Mouse (Mus musculus) kidney, adult 2 months (tissue): ENCODE results near the gene Ppp1r13b. TPM values are rescaled to one million over a fixed set of nuclear protein-coding genes. Genes with fewer than 3 reads are reported as not detected.

ENCODE experiments used
- DNase-seq: peaks from one replicate; pipeline ENCODE4 v3.0.0; 2021
- H3K27ac ChIP-seq: fragments of 200-500 bp; 2 replicates; pipeline ENCODE4 v1.5.1; 2012; ENCODE audit warnings: low read depth, low read length, control low read depth, inconsistent platforms; ENCODE audit not compliant: insufficient read depth
- H3K27me3 ChIP-seq: fragments of 200-500 bp; replicated peaks from 2 replicates; pipeline ENCODE4 v1.6.1; 2012; ENCODE audit warnings: mild to moderate bottlenecking, moderate library complexity, low read length, inconsistent platforms; ENCODE audit not compliant: control insufficient read depth, insufficient read depth
- H3K36me3 ChIP-seq: fragments of 200-500 bp; 2 replicates; pipeline ENCODE4 v1.6.1; 2012; ENCODE audit warnings: mild to moderate bottlenecking, moderate library complexity, low read length, inconsistent platforms; ENCODE audit not compliant: control insufficient read depth, insufficient read depth
- H3K4me1 ChIP-seq: fragments of 200-500 bp; 2 replicates; pipeline ENCODE4 v1.6.1; 2011; ENCODE audit warnings: low read length; ENCODE audit not compliant: control insufficient read depth, insufficient read depth
- H3K4me3 ChIP-seq: fragments of 200-500 bp; 2 replicates; pipeline ENCODE4 v1.5.1; 2011; ENCODE audit warnings: mild to moderate bottlenecking, low read depth, low read length, control low read depth; ENCODE audit not compliant: insufficient read depth
- CTCF ChIP-seq: fragments of 200-500 bp; conservative IDR thresholded peaks from 2 replicates; pipeline ENCODE4 v1.5.1; 2011; ENCODE audit warnings: low read depth, mild to moderate bottlenecking, control low read depth, low read length, moderate library complexity, mixed read lengths; ENCODE audit not compliant: insufficient read depth, insufficient read length
- POLR2A ChIP-seq: fragments of 200-500 bp; IDR thresholded peaks from one replicate; pipeline ENCODE4 v1.6.1; 2011; ENCODE audit warnings: low read depth, low read length, control low read depth
- WGBS: fragments of 180-500 bp; shearing (Covaris S2); methylation state at CpG from one replicate; pipeline ENCODE4 v1.1.7; 2018; 5-methylcytosine and 5-hydroxymethylcytosine counted together
- polyA plus RNA-seq: library from polyadenylated mRNA; depleted of rRNA; stranded (reverse); fragments of >200 nt; gene quantifications from 2 replicates; pipeline ENCODE4 v1.2.3, GENCODE M21; 2012

Gene Ppp1r13b
- polyA plus RNA-seq, 1 experiment = 11.7 TPM

DNA sequence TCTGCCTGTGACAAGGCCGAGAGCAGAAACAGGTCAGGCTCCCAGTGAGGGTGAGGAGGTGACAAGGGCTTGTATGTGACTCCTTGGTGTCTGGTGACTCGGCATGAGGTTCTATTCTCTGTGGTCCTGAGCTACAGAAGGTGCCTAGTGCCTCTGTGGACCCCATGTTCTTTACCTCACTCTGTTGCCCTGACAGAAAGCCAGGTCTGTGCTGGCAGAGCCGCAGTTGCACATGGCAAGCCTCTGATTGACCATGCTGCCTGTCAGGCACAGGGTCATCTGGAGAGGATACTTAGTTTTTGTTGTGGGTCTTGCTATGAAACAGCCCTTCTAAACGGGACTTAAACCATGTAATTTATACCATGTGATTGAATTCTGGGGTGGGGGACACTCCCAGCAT, 86.0 kb downstream of the Ppp1r13b start:
- Histone ChIP-seq H3K36me3 (no peaks in the 10 kb centered on the region; the same call in 1 of the 2 replicates), H3K4me1 (peaks cover 9% of the 10 kb centered on the region; the same call in 1 of the 2 replicates), H3K4me3 (no peak overlapping the region), H3K27me3 (no peaks in the 10 kb centered on the region), H3K27ac (no peak overlapping the region)
- TF ChIP-seq CTCF (no peak), POLR2A (no peak)
- WGBS = 53% methylated on average over 4 of the region's 4 CpGs
- no peak for DNase-seq

DNA sequence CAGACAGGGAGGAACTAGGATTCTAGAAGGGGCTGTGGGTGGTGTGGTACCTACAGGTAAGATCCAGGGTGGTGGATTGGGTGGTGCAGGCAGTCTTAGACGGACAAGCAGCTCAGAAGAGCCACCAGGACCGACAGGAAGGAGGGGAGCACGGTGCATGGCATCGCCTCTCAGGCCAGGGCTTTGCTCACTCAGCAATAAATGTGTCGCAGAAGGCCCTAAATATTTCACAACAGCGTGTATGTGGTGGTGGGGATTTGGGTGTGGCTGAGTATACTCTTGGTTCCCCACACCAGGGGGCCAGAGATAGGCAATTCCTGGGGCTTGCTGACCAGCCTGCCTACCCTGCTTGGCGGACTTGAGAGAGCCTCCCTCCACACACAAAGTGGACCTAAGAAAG, 87.2 kb downstream of the Ppp1r13b start:
- Histone ChIP-seq H3K4me1 (peaks cover 13% of the 10 kb centered on the region; the same call in 1 of the 2 replicates), H3K4me3 (no peak overlapping the region), H3K36me3 (no peaks in the 10 kb centered on the region; the same call in 1 of the 2 replicates), H3K27ac (no peak overlapping the region), H3K27me3 (no peaks in the 10 kb centered on the region)
- no peak for DNase-seq
- TF ChIP-seq CTCF (no peak), POLR2A (no peak)
- 61% methylated on average over 7 of the region's 7 CpGs for WGBS

GRCm38 (mm10) chr12:111819936-111820335, 88.0 kb downstream of the Ppp1r13b start:
- Histone ChIP-seq H3K27me3 (no peaks in the 10 kb centered on the region), H3K4me1 (peaks cover 13% of the 10 kb centered on the region; the same call in 1 of the 2 replicates), H3K36me3 (no peaks in the 10 kb centered on the region; the same call in 1 of the 2 replicates), H3K4me3 (no peak overlapping the region), H3K27ac (no peak overlapping the region)
- TF ChIP-seq POLR2A (no peak), CTCF (no peak)
- peak; percentile 81 for DNase-seq
- 38% methylated on average over 8 of the region's 8 CpGs for WGBS

DNA sequence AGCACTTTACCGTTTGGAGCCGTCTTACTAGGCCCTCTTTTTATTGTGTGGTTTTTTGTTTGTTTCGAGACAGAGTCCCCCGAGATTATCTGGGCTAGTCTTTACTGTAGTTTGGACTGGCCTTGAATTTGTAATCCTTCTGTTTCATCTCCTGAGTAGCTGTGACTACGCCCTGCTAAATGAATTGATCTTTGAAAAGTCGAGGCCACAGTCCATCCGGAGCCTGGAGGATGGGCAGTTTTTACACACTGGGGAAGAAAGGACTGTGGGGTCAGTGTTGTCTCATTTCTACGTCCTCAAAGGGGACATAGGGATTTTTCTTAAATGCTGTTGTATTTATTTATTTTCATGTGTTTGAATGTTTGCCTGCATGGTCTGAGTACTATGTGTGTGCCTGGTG, 89.9 kb downstream of the Ppp1r13b start:
- DNase-seq = no peak
- no peaks in the 10 kb centered on the region for H3K27me3 ChIP-seq
- no peak overlapping the region for H3K4me3 ChIP-seq
- no peaks in the 10 kb centered on the region for H3K36me3 ChIP-seq
- H3K27ac ChIP-seq = no peak overlapping the region
- peaks cover 13% of the 10 kb centered on the region; the same call in 1 of the 2 replicates for H3K4me1 ChIP-seq
- 76% methylated on average over 8 of the region's 8 CpGs for WGBS
- no peak for TF ChIP-seq CTCF
- TF ChIP-seq POLR2A = no peak

DNA sequence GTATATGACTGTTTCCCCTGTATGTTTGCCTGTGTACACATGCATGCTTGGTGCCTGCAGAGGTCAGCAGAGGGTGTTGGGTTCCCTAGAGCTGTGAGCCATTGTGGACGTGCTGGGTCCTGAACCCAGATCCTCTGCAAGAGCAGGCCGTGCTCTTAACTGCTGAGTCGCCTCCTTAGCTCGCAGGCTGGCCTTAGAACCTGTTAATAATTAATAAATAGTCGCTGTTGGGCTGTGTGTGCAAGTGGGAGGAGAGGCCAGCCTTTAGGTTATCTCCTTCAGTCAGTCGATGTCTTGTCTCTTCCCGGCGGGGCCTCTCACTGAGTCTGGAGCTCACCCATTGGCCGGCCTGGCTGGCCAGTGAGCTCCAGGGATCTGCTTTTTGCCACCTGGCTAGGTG, 90.9 kb downstream of the Ppp1r13b start:
- Histone ChIP-seq H3K4me1 (peaks cover 13% of the 10 kb centered on the region; the same call in 1 of the 2 replicates), H3K4me3 (no peak overlapping the region)
- TF ChIP-seq POLR2A (no peak), CTCF (0 out of 2 replicates have a peak, but pooled peaks have one; percentile 1)

DNA sequence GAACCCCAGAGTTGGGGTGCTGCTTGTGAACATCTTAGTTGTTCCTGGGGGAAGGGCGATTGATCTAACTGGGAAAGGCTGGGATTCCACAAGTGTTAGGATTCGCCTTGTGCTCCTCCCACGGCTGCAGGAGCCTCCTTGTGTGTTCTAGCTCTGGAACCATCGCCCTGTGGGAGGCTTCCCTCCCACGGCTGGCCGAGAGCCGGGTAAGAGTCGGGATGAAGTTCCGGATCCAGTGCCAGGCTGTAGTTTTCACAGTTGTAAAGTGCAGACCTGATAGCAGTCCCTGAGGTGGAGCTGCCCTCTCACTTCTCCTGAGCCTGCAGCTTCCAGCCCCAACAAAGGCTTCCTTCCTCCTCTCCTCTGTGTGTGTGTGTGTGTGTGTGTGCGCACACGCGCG, 91.4 kb downstream of the Ppp1r13b start:
- Histone ChIP-seq H3K36me3 (no peaks in the 10 kb centered on the region), H3K4me3 (no peak overlapping the region), H3K4me1 (peaks cover 13% of the 10 kb centered on the region; the same call in 1 of the 2 replicates), H3K27ac (no peak overlapping the region), H3K27me3 (no peaks in the 10 kb centered on the region)
- TF ChIP-seq POLR2A = no peak
- TF ChIP-seq CTCF = no peak
- DNase-seq = peak; percentile 69
- WGBS = 45% methylated on average over 13 of the region's 13 CpGs

More for the DNA sequence above, 90.9 kb downstream of the Ppp1r13b start:
- H3K27me3 ChIP-seq = no peaks in the 10 kb centered on the region
- peak; percentile 71 for DNase-seq
- H3K36me3 ChIP-seq = no peaks in the 10 kb centered on the region
- WGBS = 35% methylated on average over 9 of the region's 9 CpGs
- no peak overlapping the region for H3K27ac ChIP-seq

DNA sequence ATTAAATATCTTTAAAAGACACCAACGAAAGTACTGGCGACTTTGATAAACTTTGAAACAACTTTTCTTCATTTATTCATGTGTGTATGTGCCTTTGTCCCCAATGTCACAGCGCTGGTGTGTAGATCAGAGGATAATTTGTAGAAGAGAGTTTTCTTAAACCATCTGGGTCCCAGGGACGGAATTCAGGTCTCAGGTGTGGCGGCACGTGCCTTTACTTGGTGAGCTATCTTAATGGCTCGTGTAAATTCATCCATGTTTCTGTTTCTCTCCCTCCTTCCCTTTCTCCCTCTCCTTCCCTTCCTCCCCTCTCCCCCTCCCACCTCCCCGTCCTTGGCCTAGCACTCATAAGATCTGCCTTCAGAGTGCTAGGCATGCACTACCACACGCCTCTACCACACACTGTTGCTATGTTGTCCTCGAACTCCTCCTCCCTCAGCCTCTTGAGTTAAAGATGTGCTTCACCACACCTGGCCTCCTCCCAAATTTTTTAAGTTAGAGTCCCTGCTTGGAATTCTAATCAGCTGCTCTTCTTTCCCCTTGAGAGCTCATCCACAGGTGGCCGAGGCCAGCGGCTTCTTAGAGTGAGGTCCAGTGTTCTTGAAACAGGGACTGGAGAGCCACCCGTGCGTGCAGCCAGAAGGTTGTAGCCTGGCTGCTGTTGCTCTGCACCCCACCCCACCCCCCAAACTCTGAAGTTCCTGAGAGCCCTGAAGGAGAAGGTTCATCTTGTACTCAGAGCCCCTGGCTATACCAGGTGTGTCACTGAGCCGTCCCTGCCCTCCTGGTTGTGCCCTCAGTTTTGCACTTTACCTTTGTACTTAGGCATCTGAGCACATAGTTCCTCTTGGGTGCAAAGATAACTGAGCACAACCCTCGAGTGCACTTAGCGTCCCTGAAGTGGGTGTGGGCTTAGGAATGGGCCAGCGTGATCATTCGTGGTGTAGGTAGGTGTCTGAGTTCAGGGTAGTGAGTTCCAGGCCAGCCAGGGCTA, 92.8 kb downstream of the Ppp1r13b start:
- 17% methylated on average over 19 of the region's 19 CpGs for whole genome bisulfite sequencing
- H3K4me1 ChIP-seq = peaks cover 15% of the 10 kb centered on the region; the same call in 1 of the 2 replicates
- no peaks in the 10 kb centered on the region for H3K27me3 ChIP-seq
- TF ChIP-seq POLR2A (no peak), CTCF (no peak)
- peak overlapping the region; percentile 92 for H3K27ac ChIP-seq
- H3K4me3 ChIP-seq = peak overlapping the region; percentile 79
- DNase-seq = peak; percentile 78
- H3K36me3 ChIP-seq = no peaks in the 10 kb centered on the region
